ENCODE assay signal across 9 mouse cellular contexts in genomic region chr16:36821474-36821873, GRCm38 (mm10). TPM values are rescaled to one million over a fixed set of nuclear protein-coding genes. Genes with fewer than 3 reads are reported as not detected.
DNase-seq lines count a peak whose midpoint lies in the region; ATAC-seq and TF ChIP-seq lines count a peak whose summit lies in the region.
"Had no signal": no experiment of that assay in that cellular context is flagged by ENCODE, and none has a peak within 500 bp of the region (broad histone marks: within the 10 kb centered on the region; RNA-seq: fewer than 3 reads in every experiment).

No protein-coding gene starts in this region.

- 5% methylated on average over 3 of the region's 3 CpGs for WGBS in kidney, embryonic 15.5 days
- WGBS in intestine, postnatal 0 days, result 4% methylated on average over 3 of the region's 3 CpGs

- peak; percentile 86 for ATAC-seq in kidney, embryonic 15.5 days (replicated peaks; ENCODE audit: low FRiP score)
- ATAC-seq in intestine, postnatal 0 days, result peak; percentile 88

- H3K36me3 ChIP-seq in kidney, embryonic 15.5 days, result no peaks in the 10 kb centered on the region
- no peaks in the 10 kb centered on the region for H3K36me3 ChIP-seq in intestine, postnatal 0 days (ENCODE audit: control insufficient read depth, insufficient read depth)
- no peaks in the 10 kb centered on the region for H3K36me3 ChIP-seq in splenic B cell, adult 2 months (ENCODE audit: control insufficient read depth, insufficient read depth, low read length, poor library complexity, severe bottlenecking)
- H3K36me3 ChIP-seq: limb, embryonic 12.5 days had no signal

- no peak for TF ChIP-seq CTCF in intestine, postnatal 0 days (IDR thresholded peaks at IDR 0.05; ENCODE audit: low read depth)

- H3K4me3 ChIP-seq in kidney, embryonic 15.5 days (replicated peaks), result no peak overlapping the region
- no peak overlapping the region for H3K4me3 ChIP-seq in intestine, postnatal 0 days (ENCODE audit: low read depth, low read length)
- H3K4me3 ChIP-seq: limb, embryonic 12.5 days had no signal

- no peaks in the 10 kb centered on the region; the same call in 1 of the 2 replicates for H3K27me3 ChIP-seq in kidney, embryonic 15.5 days
- no peaks in the 10 kb centered on the region for H3K27me3 ChIP-seq in intestine, postnatal 0 days (replicated peaks; ENCODE audit: control insufficient read depth, insufficient read depth, low read length)
- no peaks in the 10 kb centered on the region for H3K27me3 ChIP-seq in splenic B cell, adult 2 months (ENCODE audit: control insufficient read depth, insufficient read depth, low read length, poor library complexity, severe bottlenecking)
- H3K27me3 ChIP-seq: limb, embryonic 12.5 days had no signal

- no peak overlapping the region for H3K9ac ChIP-seq in kidney, embryonic 15.5 days
- no peak overlapping the region for H3K9ac ChIP-seq in intestine, postnatal 0 days (ENCODE audit: low read depth, low read length)
- H3K9ac ChIP-seq: limb, embryonic 12.5 days had no signal

- no peak overlapping the region for H3K4me2 ChIP-seq in kidney, embryonic 15.5 days
- no peak overlapping the region for H3K4me2 ChIP-seq in intestine, postnatal 0 days (replicated peaks; ENCODE audit: low read depth)
- H3K4me2 ChIP-seq: limb, embryonic 12.5 days had no signal

- 0 out of 2 replicates have a peak, but pooled peaks cover 5% of the 10 kb centered on the region for H3K4me1 ChIP-seq in kidney, embryonic 15.5 days
- H3K4me1 ChIP-seq in intestine, postnatal 0 days (replicated peaks; ENCODE audit: control insufficient read depth, insufficient read depth, low read length), result no peaks in the 10 kb centered on the region

- H3K27ac ChIP-seq in kidney, embryonic 15.5 days, result no peak overlapping the region
- no peak overlapping the region for H3K27ac ChIP-seq in intestine, postnatal 0 days (ENCODE audit: low read depth, low read length)
- H3K27ac ChIP-seq: limb, embryonic 12.5 days had no signal

- no peak for DNase-seq in kidney, adult 18-20 months
- DNase-seq in R1 (ENCODE audit: low read depth, low spot score), result peak; percentile 97
- DNase-seq in splenic B cell, adult 2 months (ENCODE audit: low read depth, low spot score), result peak; percentile 75
- no peak for DNase-seq in left cerebral cortex, adult 18-20 months (ENCODE audit: low spot score in 2 of 2)
- no peak for DNase-seq in right cerebral cortex, postnatal 10 days (ENCODE audit: low spot score in 2 of 2)
- no peak for DNase-seq in layer of hippocampus, postnatal 36 days

- no peaks in the 10 kb centered on the region for H3K9me3 ChIP-seq in kidney, embryonic 15.5 days (replicated peaks)
- H3K9me3 ChIP-seq in intestine, postnatal 0 days (ENCODE audit: control insufficient read depth), result no peaks in the 10 kb centered on the region
- H3K9me3 ChIP-seq: limb, embryonic 12.5 days had no signal

RNA-seq across cellular contexts. Expression of gene Iqcb1, which starts 6.7 kb away (rescaled TPM):
- 33.3 and 40.9 TPM in 2 replicates for polyA plus RNA-seq in kidney, embryonic 15.5 days (2015; fragmentation: Nextera tagmentation; extraction: Ambion mirVana)
- 7.6 and 7.8 TPM in 2 replicates for polyA plus RNA-seq in intestine, postnatal 0 days (2015; fragmentation: Nextera tagmentation; extraction: Ambion mirVana)
- 10 to 100 TPM; 47.8 to 47.9 TPM for total RNA-seq in left cerebral cortex, adult 18-20 months (2021)
- 10 to 100 TPM; 38.9 to 39.1 TPM for total RNA-seq in layer of hippocampus, postnatal 36 days (2021)

RNA-seq across cellular contexts. Expression of gene Slc15a2, which starts 36.7 kb away (rescaled TPM):
- 18.0 and 18.9 TPM in 2 replicates for polyA plus RNA-seq in kidney, embryonic 15.5 days (2015; fragmentation: Nextera tagmentation; extraction: Ambion mirVana)
- polyA plus RNA-seq in intestine, postnatal 0 days (2015; fragmentation: Nextera tagmentation; extraction: Ambion mirVana), result 7.3 and 12.9 TPM in 2 replicates
- 10 to 100 TPM; 32.4 to 33.6 TPM for total RNA-seq in left cerebral cortex, adult 18-20 months (2021)
- total RNA-seq in layer of hippocampus, postnatal 36 days (2021), result 10 to 100 TPM; 39.7 to 44.0 TPM

RNA-seq across cellular contexts. Expression of gene Eaf2, which starts 53.3 kb away (rescaled TPM):
- polyA plus RNA-seq in kidney, embryonic 15.5 days (2015; fragmentation: Nextera tagmentation; extraction: Ambion mirVana), result 8.5 and 8.6 TPM in 2 replicates
- polyA plus RNA-seq in intestine, postnatal 0 days (2015; fragmentation: Nextera tagmentation; extraction: Ambion mirVana), result 1.0 and 1.1 TPM in 2 replicates
- total RNA-seq in left cerebral cortex, adult 18-20 months (2021), result 1 to 10 TPM in 1 of 2 experiments, under 1 TPM in 1; 0.94 to 1.7 TPM
- 1 to 10 TPM; 1.1 to 1.2 TPM for total RNA-seq in layer of hippocampus, postnatal 36 days (2021)

RNA-seq across cellular contexts. Expression of gene Golgb1, which starts 53.5 kb away (rescaled TPM):
- 104 and 111 TPM in 2 replicates for polyA plus RNA-seq in kidney, embryonic 15.5 days (2015; fragmentation: Nextera tagmentation; extraction: Ambion mirVana)
- 73.7 and 82.0 TPM in 2 replicates for polyA plus RNA-seq in intestine, postnatal 0 days (2015; fragmentation: Nextera tagmentation; extraction: Ambion mirVana)
- 10 to 100 TPM; 79.6 to 84.8 TPM for total RNA-seq in left cerebral cortex, adult 18-20 months (2021)
- 10 to 100 TPM; 74.1 to 82.4 TPM for total RNA-seq in layer of hippocampus, postnatal 36 days (2021)

Comparison
In these comparisons a context has a peak if more than half of its experiments do, and no peak if none do; other contexts are left out.
1. DNase-seq: peak in R1 (single experiment) and splenic B cell, adult 2 months (single experiment); none in kidney, adult 18-20 months (single experiment), left cerebral cortex, adult 18-20 months (0 of 2), right cerebral cortex, postnatal 10 days (0 of 2) and layer of hippocampus, postnatal 36 days (0 of 2).